Mouse (Mus musculus) neural tube, embryonic 11.5 days (tissue): ENCODE results near the gene Sst. TPM values are rescaled to one million over a fixed set of nuclear protein-coding genes. Genes with fewer than 3 reads are reported as not detected.
"Not testable (repeated sequence)": the region's sequence is repeated elsewhere in the genome, so short reads cannot be mapped to it uniquely, and the experiment has no call there.

ENCODE experiments used
- ATAC-seq: fragments of 200-750 bp; cut with Nextera tagmentation; 2 replicates; pipeline ENCODE4 v1.8.0; 2017; ENCODE audit warnings: moderate number of reproducible peaks, mild to moderate bottlenecking, moderate TSS enrichment, moderate library complexity; ENCODE audit not compliant: insufficient read depth, low FRiP score, low TSS enrichment
- DNase-seq: peaks from one replicate; pipeline ENCODE4 v3.0.0-alpha.2; 2015; ENCODE audit warnings: low spot score
- H3K27ac ChIP-seq: fragments of 300-500 bp; sonication (generic); 2 replicates; pipeline ENCODE4 v1.5.1; 2014; ENCODE audit warnings: low read depth, mild to moderate bottlenecking, low read length
- H3K27me3 ChIP-seq: fragments of 300-500 bp; sonication (generic); 2 replicates; pipeline ENCODE4 v1.6.1; 2014; ENCODE audit warnings: mild to moderate bottlenecking, low read length, mixed read lengths; ENCODE audit not compliant: control insufficient read depth, insufficient read depth
- H3K36me3 ChIP-seq: fragments of 300-500 bp; sonication (generic); 2 replicates; pipeline ENCODE4 v1.6.1; 2014; ENCODE audit warnings: mild to moderate bottlenecking, low read length, moderate library complexity, mixed read lengths; ENCODE audit not compliant: control insufficient read depth, insufficient read depth
- H3K4me1 ChIP-seq: fragments of 300-500 bp; sonication (generic); 2 replicates; pipeline ENCODE4 v1.6.1; 2014; ENCODE audit warnings: low read length, mixed read lengths; ENCODE audit not compliant: control insufficient read depth, insufficient read depth
- H3K4me2 ChIP-seq: fragments of 300-500 bp; sonication (generic); 2 replicates; pipeline ENCODE4 v1.6.1; 2014; ENCODE audit warnings: low read depth, mild to moderate bottlenecking, moderate library complexity
- H3K4me3 ChIP-seq: fragments of 300-500 bp; sonication (generic); 2 replicates; pipeline ENCODE4 v1.5.1; 2014; ENCODE audit warnings: low read depth, low read length
- H3K9ac ChIP-seq: fragments of 300-500 bp; sonication (generic); 2 replicates; pipeline ENCODE4 v1.6.1; 2014; ENCODE audit warnings: mild to moderate bottlenecking, low read length
- H3K9me3 ChIP-seq: fragments of 300-500 bp; sonication (generic); 2 replicates; pipeline ENCODE4 v1.6.1; 2016; ENCODE audit warnings: low read length; ENCODE audit not compliant: control insufficient read depth
- WGBS: fragments of 180-500 bp; shearing (Covaris S2); extraction: QIAGEN DNeasy Blood & Tissue Kit; methylation state at CpG from one replicate; pipeline ENCODE4 v1.1.7; 2014; 5-methylcytosine and 5-hydroxymethylcytosine counted together
- polyA plus RNA-seq: library from polyadenylated mRNA; unstranded; fragments of >200 nt; fragmentation: Nextera tagmentation; extraction: Ambion mirVana; gene quantifications from 2 replicates; pipeline ENCODE4 v1.2.1, GENCODE M21; 2014

Gene Sst
- polyA plus RNA-seq, 1 experiment from 2014 or later: 106 TPM

DNA sequence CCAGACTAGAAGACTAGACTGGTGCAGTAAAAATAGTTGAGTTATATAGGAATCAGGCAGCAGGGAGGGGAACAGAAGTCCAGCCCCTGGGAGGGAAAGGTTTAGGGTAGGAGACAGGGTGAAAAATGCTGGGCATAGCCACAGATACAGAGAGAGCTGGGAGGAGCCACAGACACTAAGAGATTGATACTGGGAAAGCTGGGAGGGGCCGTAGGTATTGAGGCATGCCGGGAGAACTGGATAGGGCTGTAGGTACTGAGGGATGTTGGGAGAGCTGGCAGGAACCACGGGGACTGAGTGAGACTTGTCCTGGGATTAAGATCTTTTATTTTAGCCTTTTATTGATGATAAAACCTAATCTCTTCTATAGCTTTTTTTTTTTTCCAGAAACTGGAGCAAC, 22.6 kb upstream of the Sst start:
- Histone ChIP-seq H3K27ac (no peak overlapping the region), H3K4me1 (no peaks in the 10 kb centered on the region), H3K9me3 (no peaks in the 10 kb centered on the region), H3K36me3 (no peaks in the 10 kb centered on the region), H3K4me2 (no peak overlapping the region), H3K9ac (no peak overlapping the region), H3K4me3 (no peak overlapping the region), H3K27me3 (no peaks in the 10 kb centered on the region)
- no peak for ATAC-seq
- no peak for DNase-seq
- WGBS: 59% methylated on average over 3 of the region's 3 CpGs

- H3K9me3 ChIP-seq: no peaks in the 10 kb centered on the region
- H3K4me1 ChIP-seq: no peaks in the 10 kb centered on the region
- no peak for DNase-seq
- H3K27ac ChIP-seq: no peak overlapping the region
- H3K4me2 ChIP-seq: no peak overlapping the region
- WGBS: 86% methylated on average over 13 of the region's 13 CpGs
- H3K27me3 ChIP-seq: no peaks in the 10 kb centered on the region
- ATAC-seq: no peak
- H3K4me3 ChIP-seq: no peak overlapping the region
- no peaks in the 10 kb centered on the region for H3K36me3 ChIP-seq
- H3K9ac ChIP-seq: no peak overlapping the region
Measured at GRCm38 (mm10) chr16:23912741-23913140, 22.0 kb upstream of the Sst start.

GRCm38 (mm10) chr16:23909015-23909354, 18.2 kb upstream of the Sst start:
- not testable (repeated sequence) for H3K27me3 ChIP-seq, H3K4me2 ChIP-seq, H3K4me3 ChIP-seq, DNase-seq, H3K36me3 ChIP-seq, H3K9me3 ChIP-seq, ATAC-seq, H3K4me1 ChIP-seq, H3K9ac ChIP-seq, H3K27ac ChIP-seq
- 88% methylated on average over 3 of the region's 3 CpGs for WGBS

- WGBS: 86% methylated on average over 9 of the region's 9 CpGs
Measured at GRCm38 (mm10) chr16:23908076-23909014, 17.6 kb upstream of the Sst start.

DNA sequence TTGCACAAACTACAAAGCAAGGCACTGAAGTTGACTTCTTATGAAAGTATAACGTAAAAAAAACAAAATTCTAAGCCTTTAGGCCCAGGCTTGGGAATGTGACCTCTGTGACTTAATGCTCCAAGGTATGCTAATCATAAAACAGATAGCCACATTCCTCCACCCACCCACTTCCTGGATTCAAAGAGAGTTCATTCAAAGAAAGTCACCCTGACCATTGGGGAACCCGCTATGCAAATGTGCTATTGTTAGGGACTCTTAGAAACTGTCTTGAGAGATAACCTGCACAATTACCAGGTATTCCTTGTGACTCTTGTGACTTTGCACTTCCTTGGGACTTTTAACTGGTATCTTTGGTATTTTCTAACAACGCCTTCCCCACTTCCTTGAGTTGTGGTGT, 15.8 kb upstream of the Sst start:
- DNase-seq, H3K27ac ChIP-seq, H3K4me3 ChIP-seq, H3K4me2 ChIP-seq, ATAC-seq, H3K27me3 ChIP-seq, H3K36me3 ChIP-seq, H3K4me1 ChIP-seq, H3K9ac ChIP-seq, H3K9me3 ChIP-seq: not testable (repeated sequence)
- 88% methylated on average over 3 of the region's 3 CpGs for WGBS

More at GRCm38 (mm10) chr16:23908076-23909014, 17.6 kb upstream of the Sst start:
- H3K27me3 ChIP-seq, H3K9ac ChIP-seq, H3K4me1 ChIP-seq, H3K9me3 ChIP-seq, H3K36me3 ChIP-seq, DNase-seq, H3K4me3 ChIP-seq, H3K4me2 ChIP-seq, ATAC-seq, H3K27ac ChIP-seq: not testable (repeated sequence)

DNA sequence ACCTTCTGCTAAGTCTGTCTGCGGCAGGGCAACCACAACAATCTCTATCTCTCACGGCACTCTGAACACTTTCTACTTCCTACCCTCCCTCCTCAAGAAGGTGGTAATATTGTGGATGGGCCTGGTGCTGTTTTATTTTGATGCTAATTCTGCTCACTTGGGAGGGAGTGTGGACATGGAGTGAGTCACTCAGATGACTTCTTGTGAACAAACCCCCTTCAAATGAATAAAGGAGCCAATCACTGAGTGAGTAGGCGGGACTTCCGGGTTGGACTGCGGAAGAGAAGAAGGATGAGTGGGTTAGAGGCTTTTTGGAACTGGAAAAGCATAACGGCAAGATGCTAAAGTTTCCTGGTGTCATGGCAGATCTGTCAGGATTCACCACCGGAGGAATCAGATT, 10.7 kb upstream of the Sst start:
- WGBS: 90% methylated on average over 7 of the region's 7 CpGs

DNA sequence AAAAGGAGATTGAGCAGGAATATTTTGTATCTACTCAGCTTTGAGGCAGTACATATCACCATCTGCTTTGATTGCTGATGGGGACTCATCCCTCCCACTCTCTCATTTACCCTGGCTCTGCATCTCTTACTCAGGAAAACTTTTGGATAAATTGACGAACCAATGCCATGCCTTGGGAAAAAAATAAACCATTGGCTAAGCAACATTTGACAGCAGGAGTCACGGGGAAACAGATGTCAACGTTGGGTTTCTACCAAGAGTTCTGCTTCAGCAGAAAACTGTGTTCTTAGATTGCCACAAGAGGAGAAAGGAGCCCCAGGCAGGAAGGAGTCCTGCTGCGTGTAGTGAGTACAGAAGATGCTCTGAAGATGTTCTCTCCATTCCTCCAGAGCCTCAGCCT, 9.3 kb upstream of the Sst start:
- peaks cover 5% of the 10 kb centered on the region for H3K4me1 ChIP-seq
- 82% methylated on average over 4 of the region's 4 CpGs for WGBS
- no peak for ATAC-seq
- no peak overlapping the region for H3K9ac ChIP-seq
- no peak overlapping the region for H3K4me3 ChIP-seq
- no peak overlapping the region for H3K27ac ChIP-seq
- no peaks in the 10 kb centered on the region for H3K9me3 ChIP-seq
- H3K36me3 ChIP-seq: no peaks in the 10 kb centered on the region
- H3K27me3 ChIP-seq: no peaks in the 10 kb centered on the region
- H3K4me2 ChIP-seq: no peak overlapping the region
- DNase-seq: no peak

More for the DNA sequence above, 10.7 kb upstream of the Sst start:
- Histone ChIP-seq H3K4me2 (no peak overlapping the region), H3K9me3 (no peaks in the 10 kb centered on the region), H3K36me3 (no peaks in the 10 kb centered on the region), H3K27me3 (no peaks in the 10 kb centered on the region), H3K4me1 (peaks cover 5% of the 10 kb centered on the region), H3K27ac (no peak overlapping the region), H3K9ac (no peak overlapping the region), H3K4me3 (no peak overlapping the region)
- ATAC-seq (no peak), DNase-seq (no peak)

DNA sequence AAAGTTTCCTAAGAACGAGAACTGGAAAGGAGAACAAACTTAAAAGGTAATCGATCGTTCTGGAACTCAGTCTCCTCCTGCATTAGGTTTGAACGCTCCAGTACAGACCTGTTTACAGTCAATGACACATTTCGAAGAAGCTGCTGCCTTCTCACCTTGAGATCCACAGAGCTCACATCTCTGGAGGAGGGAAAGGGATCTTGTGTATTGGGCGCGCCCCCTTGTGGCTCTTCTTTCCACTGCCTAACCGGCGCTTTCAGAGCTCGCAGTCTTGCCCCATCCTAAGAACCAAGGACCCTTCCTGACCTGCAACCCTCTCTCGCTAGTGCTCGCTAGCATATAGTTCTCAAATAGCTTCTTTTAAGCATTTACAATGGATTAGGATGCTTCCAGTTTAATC, 8.1 kb upstream of the Sst start:
- 17% methylated on average over 12 of the region's 12 CpGs for WGBS
- Histone ChIP-seq H3K27me3 (no peaks in the 10 kb centered on the region), H3K9ac (no peak overlapping the region), H3K36me3 (no peaks in the 10 kb centered on the region), H3K4me1 (peaks cover 5% of the 10 kb centered on the region), H3K4me2 (no peak overlapping the region), H3K9me3 (no peaks in the 10 kb centered on the region), H3K4me3 (no peak overlapping the region), H3K27ac (no peak overlapping the region)
- ATAC-seq (peak; percentile 80), DNase-seq (peak; percentile 88)

DNA sequence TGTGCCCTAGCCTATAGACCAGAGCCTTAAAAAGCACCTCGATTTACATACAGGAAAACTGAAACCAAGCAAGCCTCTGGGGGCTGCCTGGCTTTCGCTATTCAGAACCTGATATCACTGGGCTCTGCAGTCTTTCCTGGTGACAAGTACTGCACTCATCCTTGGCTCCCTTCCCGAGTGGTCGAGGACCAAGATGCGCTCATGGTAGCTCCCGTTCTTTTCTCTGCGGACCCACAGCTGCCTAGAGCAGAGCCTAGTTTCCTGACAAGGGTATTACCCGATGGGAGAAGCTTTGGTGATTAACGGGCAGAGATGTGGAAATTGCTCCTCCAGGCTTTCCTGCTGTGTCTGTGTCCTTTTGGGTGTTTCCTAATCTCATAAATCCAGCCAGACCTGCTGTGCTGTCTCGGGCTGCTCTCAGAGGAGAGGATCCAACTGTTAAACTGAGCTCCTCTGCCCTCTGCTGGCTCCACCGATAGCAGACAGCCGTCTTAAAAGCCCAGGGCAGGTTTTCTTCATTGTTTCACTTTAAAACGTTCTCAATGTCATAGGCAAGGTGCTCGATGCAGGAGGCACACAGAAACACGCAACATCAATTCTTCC, 7.3 kb upstream of the Sst start:
- Histone ChIP-seq H3K9me3 (no peaks in the 10 kb centered on the region), H3K4me1 (peaks cover 5% of the 10 kb centered on the region), H3K9ac (no peak overlapping the region), H3K27ac (no peak overlapping the region), H3K36me3 (no peaks in the 10 kb centered on the region), H3K4me3 (no peak overlapping the region), H3K27me3 (no peaks in the 10 kb centered on the region), H3K4me2 (peak overlapping the region; percentile 34)
- ATAC-seq: peak; percentile 86
- DNase-seq: peak; percentile 78
- WGBS: 14% methylated on average over 15 of the region's 15 CpGs
